Mouse (Mus musculus) urinary bladder, adult 2 months (tissue): Measurements from ENCODE around the gene Gabbr1. TPM values are rescaled to one million over a fixed set of nuclear protein-coding genes. Genes with fewer than 3 reads are reported as not detected.

Source experiments
- DNase-seq: peaks from one replicate; pipeline ENCODE4 v3.0.0; 2022; ENCODE audit warnings: low spot score
- polyA plus RNA-seq: library from polyadenylated mRNA; depleted of rRNA; stranded (reverse); fragments of >200 nt; gene quantifications from 2 replicates; pipeline ENCODE4 v1.2.3, GENCODE M21; 2012; rRNA removed

Gabbr1 gene
- polyA plus RNA-seq, 1 experiment: 81.4 TPM

DNA sequence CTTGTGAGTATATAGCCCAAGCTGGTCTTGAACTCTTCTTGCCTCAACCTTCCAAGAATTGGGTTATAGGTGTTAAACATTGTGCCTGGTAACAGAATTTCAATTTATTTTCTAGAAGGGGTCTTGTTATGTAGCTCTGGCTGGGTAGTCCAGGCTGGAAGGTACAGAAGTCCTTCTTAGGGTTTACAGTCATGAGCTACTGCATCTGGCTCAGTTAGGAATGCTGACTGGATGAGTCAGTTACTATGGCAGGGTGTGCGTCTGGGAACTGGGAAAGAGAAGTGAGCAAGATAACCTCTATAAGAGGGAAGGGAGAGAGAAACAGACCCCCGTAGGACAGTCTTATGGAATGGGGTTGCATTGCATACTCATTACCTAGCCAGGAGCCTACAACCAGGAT, 30.0 kb downstream of the Gabbr1 start:
- no peak for DNase-seq

DNA sequence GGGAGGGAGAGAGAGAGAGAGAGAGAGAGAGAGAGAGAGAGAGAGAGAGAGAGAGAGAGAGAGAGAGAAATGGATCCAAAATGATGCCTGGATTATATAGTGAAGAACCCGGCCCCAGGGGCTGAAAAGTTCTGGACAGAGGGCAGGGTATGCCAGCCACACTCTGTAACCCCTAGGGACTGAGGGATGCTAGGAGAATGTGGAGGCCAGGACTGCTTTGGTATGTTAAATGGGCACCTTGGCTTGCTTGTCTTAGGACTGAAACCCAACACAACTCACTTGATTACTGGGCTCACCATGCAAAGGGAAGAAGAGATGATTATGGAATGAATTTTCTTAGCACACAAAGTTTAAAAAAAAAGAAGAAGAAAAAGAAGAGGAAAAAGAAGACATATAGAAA, 32.4 kb downstream of the Gabbr1 start:
- DNase-seq: no peak

DNA sequence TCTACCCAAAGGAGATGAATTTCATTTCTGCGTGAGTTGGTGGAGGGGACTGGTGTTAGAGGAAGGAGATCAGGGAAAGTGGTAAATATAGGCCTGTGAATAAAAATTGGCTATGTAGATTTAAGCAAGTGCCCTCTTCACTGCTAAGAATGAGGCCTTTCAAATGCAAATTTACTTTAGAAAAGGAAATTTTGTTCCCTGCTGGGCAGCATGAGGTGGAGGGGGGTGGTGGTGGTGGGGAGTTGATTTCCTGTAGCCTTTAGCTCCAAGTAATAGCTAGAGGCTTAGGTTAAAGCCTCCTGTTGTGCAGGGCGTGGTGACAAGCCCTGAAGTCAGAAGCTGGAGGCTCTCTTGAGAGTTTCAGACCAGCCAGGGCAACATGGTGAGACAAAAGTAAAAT, 33.2 kb downstream of the Gabbr1 start:
- no peak for DNase-seq

DNA sequence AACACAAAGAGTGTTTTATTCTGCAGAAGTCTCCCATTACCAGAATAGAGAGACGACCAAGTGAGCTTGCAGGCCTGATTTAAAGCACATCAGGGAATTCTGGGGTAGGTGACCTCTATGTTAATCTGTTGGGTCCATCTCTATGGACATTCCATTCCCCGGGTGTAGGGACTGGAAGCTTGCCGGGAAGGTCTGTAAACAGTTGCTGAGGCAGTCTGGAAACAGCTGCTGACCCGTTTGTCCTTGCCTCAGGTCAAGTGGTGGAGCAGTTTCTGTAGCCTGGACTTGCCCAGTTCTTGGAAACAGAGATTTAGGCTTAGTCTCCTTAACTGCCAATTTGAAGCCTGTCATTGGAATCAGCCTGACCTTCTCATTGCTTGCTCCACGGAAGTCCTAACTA, 34.4 kb downstream of the Gabbr1 start:
- no peak for DNase-seq

DNA sequence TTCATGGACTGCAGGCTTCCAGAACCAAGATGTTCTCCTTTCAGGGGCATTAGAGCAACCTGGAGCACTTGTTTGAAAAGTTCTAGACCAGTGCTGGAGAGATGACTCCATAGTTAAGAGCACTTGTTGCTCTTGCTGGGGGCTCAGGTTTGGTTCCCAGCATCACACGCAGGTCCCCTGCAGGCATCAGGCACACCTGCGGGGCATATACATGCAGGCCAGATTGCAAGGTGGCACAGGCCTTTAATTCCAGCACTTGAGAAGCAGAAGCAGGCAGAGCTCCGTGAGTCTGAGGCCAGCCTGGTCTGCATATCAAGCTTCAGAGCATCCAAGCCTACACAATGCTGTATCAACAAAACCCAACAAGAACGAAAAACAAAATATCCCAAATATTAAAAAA, 35.9 kb downstream of the Gabbr1 start:
- no peak for DNase-seq

DNA sequence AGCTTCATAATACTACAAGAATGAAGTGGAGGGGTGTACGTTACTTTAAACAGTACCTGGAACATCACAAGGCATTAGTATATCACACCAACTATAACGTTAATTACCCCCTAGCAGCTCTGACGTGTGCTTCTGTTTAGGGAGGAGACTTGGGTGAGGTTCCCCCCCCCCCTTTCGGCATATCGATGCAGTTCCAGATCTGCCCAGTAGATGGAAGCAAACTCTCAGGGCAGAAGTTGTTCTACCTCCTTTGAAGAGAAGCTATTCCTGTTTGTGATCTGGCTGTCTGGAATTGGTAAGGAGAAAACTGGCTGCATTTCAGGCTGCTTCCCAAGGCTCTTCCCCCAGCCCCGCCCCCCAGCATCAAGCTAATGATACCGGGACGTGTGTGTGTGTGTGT, 37.6 kb downstream of the Gabbr1 start:
- no peak for DNase-seq

DNA sequence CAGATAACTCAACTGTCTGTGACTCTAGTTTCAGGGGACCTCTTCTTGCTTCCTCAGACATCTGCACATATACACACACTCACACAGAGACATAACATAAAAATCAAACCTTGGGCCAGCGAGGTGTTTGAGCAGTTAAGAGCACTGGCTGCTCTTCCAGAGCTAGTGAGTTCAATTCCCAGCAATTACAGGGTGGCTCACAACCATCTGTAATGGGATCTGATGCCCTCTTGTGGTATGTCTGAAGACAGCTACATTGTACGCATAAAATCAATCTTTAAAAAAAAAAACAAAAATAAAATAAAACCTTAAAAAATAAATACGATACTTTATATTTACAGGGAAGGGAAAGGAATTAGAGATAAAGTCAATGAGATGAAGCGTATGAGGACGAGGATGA, 38.9 kb downstream of the Gabbr1 start:
- DNase-seq: no peak

DNA sequence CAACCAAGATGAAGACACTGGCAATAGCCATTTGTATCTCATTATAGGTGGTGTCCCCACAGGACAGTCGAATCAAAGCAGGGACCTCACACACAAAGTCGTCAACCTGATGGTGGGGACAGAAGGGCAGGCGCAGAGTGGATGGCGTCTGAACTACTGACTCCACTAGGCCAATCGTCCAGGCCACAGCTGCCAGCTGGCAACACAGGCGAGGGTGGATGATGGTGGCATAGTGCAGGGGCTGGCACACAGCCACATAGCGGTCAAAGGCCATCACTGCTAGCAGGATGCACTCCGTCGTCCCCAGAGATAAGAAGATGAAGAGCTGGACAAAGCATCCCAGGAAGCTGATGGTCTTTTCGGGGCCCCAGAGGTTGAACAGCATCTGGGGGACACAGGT, 39.8 kb downstream of the Gabbr1 start:
- no peak for DNase-seq

DNA sequence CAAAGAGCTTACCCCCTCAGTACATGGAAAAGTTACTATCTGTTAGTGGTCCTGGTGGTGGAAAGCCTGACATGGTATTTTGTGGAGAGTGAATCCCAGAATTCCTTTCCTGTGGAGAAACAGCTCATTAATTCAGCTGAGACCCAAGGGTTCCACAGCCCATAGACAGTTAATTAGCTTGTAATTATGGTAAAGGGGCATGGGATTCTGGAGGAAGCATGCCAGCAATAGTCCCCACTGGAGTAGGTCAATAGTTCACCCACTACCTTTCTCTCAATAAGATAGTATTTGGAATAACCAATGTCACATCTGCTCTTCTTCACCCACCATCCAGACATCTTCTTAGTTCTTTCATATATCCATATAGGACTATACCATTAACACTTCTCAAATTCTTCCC, 42.6 kb downstream of the Gabbr1 start, which contains the start of gene Olfr90:
TSS of gene Olfr90 (minus strand) at position 101 of the 400 bp plus-strand sequence.
- DNase-seq: no peak

DNA sequence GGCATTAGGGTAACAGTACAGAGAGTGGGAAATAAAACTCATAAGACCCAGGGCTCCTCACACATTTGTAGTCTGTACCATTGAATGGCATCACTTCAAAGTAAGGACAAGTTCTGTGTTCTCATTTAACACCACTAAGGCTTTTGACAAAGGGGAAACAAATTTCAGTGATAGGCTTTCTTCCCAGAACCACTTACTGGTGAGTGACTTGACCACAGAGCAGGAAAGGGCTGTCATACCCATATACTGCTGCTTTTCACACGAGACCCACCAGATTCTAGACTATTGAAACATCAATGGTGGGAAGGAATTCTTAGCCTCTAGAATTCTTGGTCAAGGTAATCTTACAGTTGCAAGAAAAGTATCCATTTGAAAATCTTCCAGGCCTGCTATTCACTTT, 46.4 kb downstream of the Gabbr1 start:
- DNase-seq: no peak

DNA sequence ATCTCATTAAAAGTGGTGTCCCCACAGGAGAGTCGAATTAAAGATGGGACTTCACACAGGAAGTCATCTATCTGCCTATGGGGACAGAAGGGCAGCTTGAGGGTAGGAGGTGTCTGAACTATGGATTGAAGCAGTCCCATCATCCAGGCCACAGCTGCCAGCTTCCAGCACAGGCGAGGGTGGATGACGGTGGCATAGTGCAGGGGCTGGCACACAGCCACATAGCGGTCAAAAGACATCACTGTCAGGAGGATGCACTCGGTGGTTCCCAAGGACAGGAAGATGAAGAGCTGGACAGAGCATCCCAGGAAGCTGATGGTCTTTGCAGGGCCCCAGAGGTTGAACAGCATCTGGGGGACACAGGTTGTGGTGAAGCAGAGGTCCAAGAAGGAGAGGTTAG, 47.5 kb downstream of the Gabbr1 start:
- DNase-seq: no peak

DNA sequence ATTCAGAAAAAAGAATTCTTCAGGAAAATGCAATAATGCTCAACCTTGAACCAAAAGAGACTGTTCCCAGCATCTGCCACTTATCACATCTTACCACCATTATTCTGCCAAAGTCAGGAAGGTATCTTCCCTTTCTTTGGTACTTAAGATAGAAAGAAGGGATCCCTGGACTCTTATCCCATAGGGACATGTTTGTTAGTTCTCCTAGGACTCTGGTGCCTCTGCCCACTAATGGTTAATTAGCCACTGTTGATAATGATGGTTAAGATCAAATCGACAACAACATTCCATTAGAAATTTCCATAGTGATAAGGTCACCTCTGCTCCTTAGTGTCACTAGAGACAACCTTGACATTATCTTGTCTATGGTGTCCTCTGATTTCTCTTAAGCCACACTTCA, 52.4 kb downstream of the Gabbr1 start, which contains the start of gene Olfr91:
TSS of gene Olfr91 (minus strand) at position 101 of the 400 bp plus-strand sequence.
- no peak for DNase-seq

DNA sequence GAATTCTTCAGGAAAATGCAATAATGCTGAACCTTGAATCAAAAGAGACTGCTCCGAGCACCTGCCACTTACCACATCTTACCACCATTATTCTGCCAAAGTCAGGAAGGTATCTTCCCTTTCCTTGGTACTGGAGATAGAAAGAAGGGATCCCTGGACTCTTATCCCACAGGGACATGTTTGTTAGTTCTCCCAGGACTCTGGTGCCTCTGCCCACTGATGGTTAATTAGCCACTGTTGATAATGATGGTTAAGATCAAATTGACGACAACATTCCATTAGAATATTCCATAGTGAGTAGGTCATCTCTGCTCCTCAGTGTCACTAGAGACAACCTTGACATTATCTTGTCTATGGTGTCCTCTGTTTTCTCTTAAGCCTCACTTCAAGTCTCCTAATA, 74.2 kb downstream of the Gabbr1 start, which contains the start of gene Olfr92:
TSS of gene Olfr92 (minus strand) at position 101 of the 400 bp plus-strand sequence.
- DNase-seq: no peak

Other genes with a start within 250 kb of the Gabbr1 start
- not detected in 2 replicates for gene H2-M10.6, start 233.8 kb upstream of the Gabbr1 start, polyA plus RNA-seq
- gene Trim26, start 208.8 kb upstream of the Gabbr1 start, polyA plus RNA-seq: 39.4 and 47.1 TPM in 2 replicates
- gene Trim15, start 178.8 kb upstream of the Gabbr1 start, polyA plus RNA-seq: 0.03 TPM in 1 of 2 replicates, not detected in the other
- 0.07 TPM in 2 replicates for gene Trim10, start 176.4 kb upstream of the Gabbr1 start, polyA plus RNA-seq
- 0.15 and 0.41 TPM in 2 replicates for gene Trim40, start 155.8 kb upstream of the Gabbr1 start, polyA plus RNA-seq
- not detected in 2 replicates for gene Trim31, start 147.8 kb upstream of the Gabbr1 start, polyA plus RNA-seq
- 8.9 and 11.0 TPM in 2 replicates for gene Rnf39, start 103.0 kb upstream of the Gabbr1 start, polyA plus RNA-seq
- gene Ppp1r11, start 94.2 kb upstream of the Gabbr1 start, polyA plus RNA-seq: 114 and 122 TPM in 2 replicates
- gene Znrd1, start 87.4 kb upstream of the Gabbr1 start, polyA plus RNA-seq: 38.3 and 39.6 TPM in 2 replicates
- 15.9 and 17.0 TPM in 2 replicates for gene Znrd1as, start 87.4 kb upstream of the Gabbr1 start, polyA plus RNA-seq
- gene 2410137M14Rik, start 64.7 kb upstream of the Gabbr1 start, polyA plus RNA-seq: 0.30 and 0.56 TPM in 2 replicates
- 3.0 and 3.8 TPM in 2 replicates for gene H2-M5, start 56.4 kb upstream of the Gabbr1 start, polyA plus RNA-seq
- gene Zfp57, start 44.8 kb upstream of the Gabbr1 start, polyA plus RNA-seq: 22.6 and 32.3 TPM in 2 replicates
- gene Mog, start 22.6 kb upstream of the Gabbr1 start, polyA plus RNA-seq: 0.11 and 0.18 TPM in 2 replicates
- not detected in 2 replicates for gene Olfr90, start 42.5 kb downstream of the Gabbr1 start, polyA plus RNA-seq
- gene Olfr91, start 52.3 kb downstream of the Gabbr1 start, polyA plus RNA-seq: not detected in 2 replicates
- gene Olfr92, start 74.1 kb downstream of the Gabbr1 start, polyA plus RNA-seq: not detected in 2 replicates
- not detected in 2 replicates for gene Olfr93, start 115.5 kb downstream of the Gabbr1 start, polyA plus RNA-seq
- 0.52 and 1.0 TPM in 2 replicates for gene Ubd, start 147.9 kb downstream of the Gabbr1 start, polyA plus RNA-seq
- gene Olfr94, start 155.0 kb downstream of the Gabbr1 start, polyA plus RNA-seq: not detected in 2 replicates
- not detected in 2 replicates for gene Olfr95, start 167.2 kb downstream of the Gabbr1 start, polyA plus RNA-seq
- not detected in 2 replicates for gene Olfr96, start 174.2 kb downstream of the Gabbr1 start, polyA plus RNA-seq
- not detected in 2 replicates for gene Olfr97, start 191.4 kb downstream of the Gabbr1 start, polyA plus RNA-seq
- gene Olfr98, start 217.8 kb downstream of the Gabbr1 start, polyA plus RNA-seq: not detected in 2 replicates
- gene H2-M3, start 224.3 kb downstream of the Gabbr1 start, polyA plus RNA-seq: 12.3 and 13.0 TPM in 2 replicates
- gene Olfr99, start 237.5 kb downstream of the Gabbr1 start, polyA plus RNA-seq: not detected in 2 replicates